Mouse (Mus musculus): ENCODE data around the gene N4bp3. TPM values are rescaled to one million over a fixed set of nuclear protein-coding genes. Genes with fewer than 3 reads are reported as not detected.
"Not testable (repeated sequence)": the region's sequence is repeated elsewhere in the genome, so short reads cannot be mapped to it uniquely, and the experiment has no call there.

Gene N4bp3
- 27.8 and 32.1 TPM in 2 replicates for polyA plus RNA-seq (2015; fragmentation: Nextera tagmentation; extraction: Ambion mirVana)

DNA sequence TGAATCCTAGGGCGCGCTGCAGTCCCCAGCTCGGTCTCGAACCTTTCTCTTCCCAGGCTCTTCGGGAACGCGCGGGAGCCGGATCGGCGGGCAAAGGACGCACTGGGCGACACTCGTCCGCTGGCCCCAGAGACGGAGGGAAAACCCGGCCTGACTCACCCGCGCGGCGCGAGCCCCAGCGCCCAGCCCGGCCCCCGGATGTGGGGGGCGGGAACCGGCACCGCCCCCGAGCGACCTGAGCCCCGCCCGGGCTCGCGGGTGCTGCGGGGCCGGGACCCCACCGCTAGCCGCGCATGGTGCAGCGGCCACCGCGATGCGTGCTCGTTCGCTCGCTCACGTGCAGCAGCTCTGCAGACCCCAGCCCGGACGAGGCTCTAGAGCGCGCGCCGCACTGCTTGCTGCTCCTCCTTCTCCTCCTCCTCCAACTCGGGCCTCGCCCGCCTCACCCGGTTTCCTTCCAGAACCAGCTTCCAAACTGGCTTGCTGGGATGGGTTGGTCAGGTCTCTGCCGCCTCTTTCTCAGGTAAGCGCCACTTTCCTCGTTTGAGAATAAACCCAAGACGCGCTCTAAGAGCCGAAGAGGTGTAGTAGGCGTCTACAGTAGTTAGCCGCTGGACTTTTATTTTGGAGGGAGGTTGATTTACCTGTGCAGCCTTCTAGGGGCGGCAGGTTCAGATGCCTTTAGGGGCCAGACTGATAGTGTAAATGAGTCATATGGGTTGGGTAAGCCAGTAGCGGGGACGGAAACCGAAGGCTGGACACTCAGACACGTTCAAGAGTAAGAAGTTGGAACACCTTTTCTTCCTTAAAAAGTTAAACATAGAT lies at the start of gene N4bp3, which contains the start of gene D930048N14Rik:
TSS of gene N4bp3 (minus strand) at position 152 of the 825 bp plus-strand sequence.
TSS of gene D930048N14Rik (plus strand) at position 264 of the 825 bp plus-strand sequence.
- H3K9me3 ChIP-seq (replicated peaks): no peaks in the 10 kb centered on the region
- H3K4me3 ChIP-seq (replicated peaks): peak within 1 kb of the TSS; percentile 61
- H3K27ac ChIP-seq: peak within 1 kb of the TSS; percentile 83
- H3K4me2 ChIP-seq: peak within 1 kb of the TSS; percentile 97
- ATAC-seq (replicated peaks; ENCODE audit: low FRiP score): peak; percentile 73
- peak within 1 kb of the TSS; percentile 68 for H3K9ac ChIP-seq
- H3K4me1 ChIP-seq: peaks cover 50% of the 10 kb centered on the region
- H3K27me3 ChIP-seq: no peaks in the 10 kb centered on the region
- WGBS: under 1% methylated on average over 70 of the region's 70 CpGs
- peaks cover 5% of the 10 kb centered on the region; the same call in 1 of the 2 replicates for H3K36me3 ChIP-seq

- Histone ChIP-seq H3K36me3 (peaks cover 53% of the 10 kb centered on the region), H3K9ac (no peak overlapping the region), H3K27ac (no peak overlapping the region), H3K9me3 (replicated peaks) (no peaks in the 10 kb centered on the region), H3K4me1 (no peaks in the 10 kb centered on the region), H3K27me3 (no peaks in the 10 kb centered on the region), H3K4me3 (replicated peaks) (no peak overlapping the region), H3K4me2 (no peak overlapping the region)
- no peak for ATAC-seq (replicated peaks; ENCODE audit: low FRiP score)
- 94% methylated on average over 3 of the region's 3 CpGs for WGBS
Measured at GRCm38 (mm10) chr11:51694984-51695383, 44.3 kb upstream of the N4bp3 start.

- not testable (repeated sequence) for H3K4me2 ChIP-seq, H3K27me3 ChIP-seq
Measured at GRCm38 (mm10) chr11:51690597-51690996, 40.0 kb upstream of the N4bp3 start.

GRCm38 (mm10) chr11:51689343-51689742 lies 38.7 kb upstream of the N4bp3 start:
- peak overlapping the region; percentile 68 for H3K4me3 ChIP-seq (replicated peaks)

More at GRCm38 (mm10) chr11:51690597-51690996, 40.0 kb upstream of the N4bp3 start:
- not testable (repeated sequence) for ATAC-seq (replicated peaks; ENCODE audit: low FRiP score); H3K27ac ChIP-seq; H3K4me3 ChIP-seq (replicated peaks); H3K4me1 ChIP-seq; H3K9ac ChIP-seq; H3K9me3 ChIP-seq (replicated peaks)
- 78% methylated on average over 3 of the region's 3 CpGs for WGBS
- peaks cover 21% of the 10 kb centered on the region for H3K36me3 ChIP-seq

DNA sequence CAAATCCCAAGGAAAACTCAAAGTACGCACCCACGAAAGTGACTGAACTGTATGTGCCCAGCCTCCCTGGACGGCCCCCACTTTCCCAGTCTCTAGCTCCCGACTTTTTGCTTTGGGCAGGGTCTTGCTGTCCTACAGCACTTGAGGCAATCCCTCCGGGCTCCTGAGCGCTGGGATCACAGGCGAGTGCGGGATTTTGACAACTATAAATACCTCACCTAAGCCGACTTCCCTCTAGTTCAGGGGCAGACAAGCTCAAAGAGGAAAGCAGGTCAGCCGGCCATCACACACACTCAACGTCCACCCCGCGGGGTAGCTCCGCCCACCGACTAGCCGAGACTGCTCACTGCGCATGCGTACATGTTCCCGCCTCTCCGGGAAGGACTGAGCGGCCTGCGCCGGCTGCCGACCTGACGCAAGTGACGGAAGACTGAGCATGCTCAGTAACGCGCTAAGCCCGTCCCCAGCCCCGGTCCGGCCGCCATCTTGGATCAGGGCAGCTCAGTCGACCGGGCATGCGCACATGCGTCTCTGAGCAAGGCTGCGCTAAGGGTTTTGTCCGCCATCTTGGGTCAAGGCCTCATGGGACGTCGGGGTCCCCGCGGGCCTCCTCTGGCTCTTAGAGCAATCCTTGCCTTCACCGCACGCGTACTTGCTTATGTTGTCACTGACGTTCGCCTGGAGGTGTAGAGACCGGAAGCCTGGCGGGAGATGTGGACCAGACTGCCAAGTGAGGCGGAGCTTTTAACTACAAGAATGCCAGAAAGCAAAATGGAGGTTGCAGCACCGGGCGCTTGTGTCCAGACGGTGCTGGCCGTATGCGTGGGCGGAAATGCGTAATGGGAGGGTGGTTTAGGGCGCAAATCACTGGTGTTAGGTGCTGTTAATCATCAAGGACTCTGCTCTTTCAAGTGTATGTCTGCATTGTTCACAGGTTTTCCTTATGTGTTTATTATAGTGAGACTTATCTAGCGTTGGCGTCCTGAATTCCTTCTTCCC lies 38.0 kb upstream of the N4bp3 start, which contains the start of gene 0610009B22Rik:
TSS of gene 0610009B22Rik (minus strand) at position 545 of the 999 bp plus-strand sequence.
- Histone ChIP-seq H3K9ac (peak within 1 kb of the TSS; percentile 85), H3K36me3 (peaks cover 19% of the 10 kb centered on the region), H3K27me3 (no peaks in the 10 kb centered on the region), H3K4me1 (peaks cover 7% of the 10 kb centered on the region), H3K4me3 (replicated peaks) (peak within 1 kb of the TSS; percentile 68), H3K27ac (peak within 1 kb of the TSS; percentile 98), H3K4me2 (peak within 1 kb of the TSS; percentile 66), H3K9me3 (replicated peaks) (no peaks in the 10 kb centered on the region)
- ATAC-seq (replicated peaks; ENCODE audit: low FRiP score): peak; percentile 100
- WGBS: under 1% methylated on average over 60 of the region's 60 CpGs

More at GRCm38 (mm10) chr11:51689343-51689742, 38.7 kb upstream of the N4bp3 start:
- Histone ChIP-seq H3K9me3 (replicated peaks) (no peaks in the 10 kb centered on the region), H3K27ac (peak overlapping the region; percentile 98), H3K9ac (peak overlapping the region; percentile 49), H3K27me3 (no peaks in the 10 kb centered on the region), H3K36me3 (peaks cover 19% of the 10 kb centered on the region), H3K4me2 (peak overlapping the region; percentile 66), H3K4me1 (peaks cover 7% of the 10 kb centered on the region)
- ATAC-seq (replicated peaks; ENCODE audit: low FRiP score): no peak
- 21% methylated on average over 6 of the region's 6 CpGs for WGBS

DNA sequence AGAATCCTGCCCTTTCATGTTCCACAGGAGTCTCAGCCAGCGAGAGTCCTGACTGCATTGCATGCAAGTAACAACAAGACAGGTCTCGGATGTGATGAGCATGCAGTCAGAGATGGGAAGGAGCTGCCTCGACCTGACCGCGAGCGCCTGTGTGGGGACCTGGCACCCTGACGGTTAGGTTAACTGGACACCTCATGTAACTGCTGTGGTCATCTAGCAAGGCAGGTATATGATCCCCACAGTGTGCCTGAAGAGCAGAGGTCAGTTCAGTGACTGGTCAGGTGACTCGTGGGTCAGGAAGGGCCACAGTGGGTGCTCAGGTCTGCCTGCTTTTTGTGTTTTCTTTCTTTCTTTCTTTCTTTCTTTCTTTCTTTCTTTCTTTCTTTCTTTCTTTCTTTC lies 31.3 kb upstream of the N4bp3 start:
- ATAC-seq (replicated peaks; ENCODE audit: low FRiP score): no peak
- Histone ChIP-seq H3K9ac (no peak overlapping the region), H3K9me3 (replicated peaks) (no peaks in the 10 kb centered on the region), H3K27me3 (no peaks in the 10 kb centered on the region), H3K27ac (no peak overlapping the region), H3K4me3 (replicated peaks) (no peak overlapping the region), H3K4me1 (peaks cover 3% of the 10 kb centered on the region; the same call in 1 of the 2 replicates), H3K4me2 (no peak overlapping the region), H3K36me3 (peaks cover 5% of the 10 kb centered on the region; the same call in 1 of the 2 replicates)
- WGBS: 50% methylated on average over 8 of the region's 8 CpGs

DNA sequence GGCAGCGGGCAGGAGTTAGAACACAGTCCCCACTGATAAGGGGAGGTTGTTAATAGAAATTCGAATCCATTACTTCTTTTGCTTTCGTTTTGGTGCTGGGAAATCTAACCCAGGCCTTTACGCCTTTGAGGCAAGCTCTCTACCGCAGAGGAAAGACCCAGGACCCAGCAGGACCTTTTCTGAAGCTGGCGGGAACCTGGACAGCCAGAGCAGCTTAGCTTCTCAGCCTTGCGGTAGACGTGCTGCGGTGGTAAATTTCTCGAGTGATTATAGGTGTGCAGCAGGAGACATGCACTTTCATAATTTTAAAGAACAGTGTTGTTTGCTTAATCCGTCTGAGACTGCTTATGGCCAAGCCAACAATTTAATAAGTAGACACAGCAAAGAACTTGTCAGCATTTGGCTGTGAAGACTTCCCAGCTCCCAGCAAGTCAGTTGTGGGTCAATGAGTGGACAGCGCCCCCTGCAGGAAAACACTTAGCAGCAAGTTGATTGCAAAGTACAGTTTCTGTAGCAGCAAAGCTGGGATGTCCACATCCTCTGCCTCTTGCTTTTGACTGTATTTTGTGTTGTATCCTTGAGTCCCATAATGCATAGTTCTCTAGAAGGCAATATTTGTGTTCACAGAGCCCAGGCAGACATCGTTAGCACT lies 30.8 kb upstream of the N4bp3 start:
- ATAC-seq (replicated peaks; ENCODE audit: low FRiP score): peak; percentile 70; the same call in 1 of the 2 replicates
- Histone ChIP-seq H3K27ac (no peak overlapping the region), H3K9me3 (replicated peaks) (no peaks in the 10 kb centered on the region), H3K4me1 (0 out of 2 replicates have a peak, but pooled peaks cover 3% of the 10 kb centered on the region), H3K27me3 (no peaks in the 10 kb centered on the region), H3K36me3 (peaks cover 5% of the 10 kb centered on the region; the same call in 1 of the 2 replicates), H3K4me2 (peak overlapping the region; percentile 21; the same call in 1 of the 2 replicates), H3K9ac (no peak overlapping the region), H3K4me3 (replicated peaks) (no peak overlapping the region)
- WGBS: 35% methylated on average over 13 of the region's 13 CpGs

DNA sequence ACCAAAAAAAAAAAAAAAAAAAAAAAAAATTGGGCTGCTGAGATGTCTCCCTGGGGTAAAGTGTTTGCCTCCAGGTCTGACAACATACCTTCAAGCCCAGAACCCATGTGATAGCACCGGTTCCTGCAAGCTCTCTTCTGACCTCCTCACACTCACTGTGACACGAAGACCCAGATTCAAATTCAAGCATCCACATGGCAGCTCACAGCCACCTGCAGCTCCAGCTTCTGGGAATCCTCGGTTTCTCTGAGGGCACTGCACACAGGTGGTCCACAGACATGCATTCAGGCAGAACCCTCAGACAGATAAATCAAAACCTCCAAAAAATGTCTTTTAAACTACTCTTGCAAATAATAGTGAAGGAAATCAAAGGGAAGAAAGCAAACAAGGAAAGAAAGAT lies 28.8 kb upstream of the N4bp3 start:
- Histone ChIP-seq H3K4me1 (0 out of 2 replicates have a peak, but pooled peaks cover 3% of the 10 kb centered on the region), H3K36me3 (no peaks in the 10 kb centered on the region), H3K4me3 (replicated peaks) (no peak overlapping the region)

DNA sequence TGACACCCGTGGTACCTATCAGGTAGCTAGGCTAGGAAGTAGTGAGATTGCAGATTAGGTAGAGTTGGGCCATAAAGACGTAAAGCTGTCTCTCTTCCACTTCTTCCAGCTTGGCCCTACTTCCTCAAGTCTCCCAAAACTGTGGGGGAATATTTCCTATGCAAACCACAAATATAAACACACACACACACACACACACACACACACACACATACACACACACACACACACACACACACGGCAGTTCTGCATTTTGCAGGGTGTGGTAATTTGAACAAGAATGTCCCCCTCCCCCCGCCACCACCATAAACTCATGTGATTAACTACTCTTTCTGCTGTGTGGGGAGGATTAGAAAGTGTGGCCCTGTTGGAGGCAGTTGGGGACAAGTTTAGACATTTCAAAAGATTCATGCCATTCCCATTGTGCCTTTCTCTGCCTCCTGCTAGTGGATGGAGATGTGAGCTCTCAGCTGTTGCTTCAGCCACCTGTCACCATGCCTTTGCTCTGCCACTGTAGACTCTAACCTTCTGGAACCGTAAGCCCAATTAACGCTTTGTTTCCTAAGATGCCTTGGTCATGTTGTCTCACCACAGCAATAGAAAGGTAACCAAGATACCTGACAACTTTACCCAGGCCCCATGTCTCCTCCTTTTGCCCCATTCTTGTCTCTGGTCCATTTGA lies 27.2 kb upstream of the N4bp3 start:
- WGBS: 56% methylated on average over 6 of the region's 6 CpGs
- H3K9me3 ChIP-seq (replicated peaks): no peaks in the 10 kb centered on the region
- no peaks in the 10 kb centered on the region for H3K27me3 ChIP-seq
- H3K27ac ChIP-seq: no peak overlapping the region
- no peak for ATAC-seq (replicated peaks; ENCODE audit: low FRiP score)
- no peak overlapping the region for H3K4me2 ChIP-seq
- H3K4me1 ChIP-seq: peaks cover 8% of the 10 kb centered on the region
- H3K4me3 ChIP-seq (replicated peaks): no peak overlapping the region
- no peaks in the 10 kb centered on the region for H3K36me3 ChIP-seq
- no peak overlapping the region for H3K9ac ChIP-seq

More for the DNA sequence above, 28.8 kb upstream of the N4bp3 start:
- H3K27me3 ChIP-seq: no peaks in the 10 kb centered on the region
- H3K9me3 ChIP-seq (replicated peaks): no peaks in the 10 kb centered on the region
- no peak overlapping the region for H3K4me2 ChIP-seq
- 80% methylated on average over 3 of the region's 3 CpGs for WGBS
- ATAC-seq (replicated peaks; ENCODE audit: low FRiP score): no peak
- H3K27ac ChIP-seq: no peak overlapping the region
- no peak overlapping the region for H3K9ac ChIP-seq

DNA sequence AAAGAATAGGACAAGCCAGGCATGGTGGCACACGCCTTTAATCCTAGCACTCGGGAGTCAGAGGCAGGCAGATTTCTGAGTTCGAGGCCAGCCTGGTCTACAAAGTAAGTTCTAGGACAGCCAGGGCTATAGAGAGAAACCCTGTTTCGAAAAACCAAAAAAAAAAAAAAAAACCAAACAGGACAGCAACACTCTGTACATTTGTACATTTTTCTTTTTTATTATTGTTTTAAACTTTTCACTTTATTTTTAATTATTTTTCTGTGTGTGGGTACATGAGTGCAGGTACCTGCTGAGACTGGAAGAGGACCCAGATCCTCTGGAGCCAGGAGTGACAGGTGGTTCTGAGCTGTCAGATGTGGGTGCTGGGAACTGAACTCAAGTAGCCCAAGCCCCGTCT lies 24.7 kb upstream of the N4bp3 start:
- ATAC-seq (replicated peaks; ENCODE audit: low FRiP score): no peak
- H3K4me3 ChIP-seq (replicated peaks): no peak overlapping the region
- H3K36me3 ChIP-seq: no peaks in the 10 kb centered on the region
- 76% methylated on average over 5 of the region's 5 CpGs for WGBS
- no peak overlapping the region for H3K9ac ChIP-seq
- no peak overlapping the region for H3K4me2 ChIP-seq
- H3K27ac ChIP-seq: no peak overlapping the region
- H3K9me3 ChIP-seq (replicated peaks): no peaks in the 10 kb centered on the region
- peaks cover 5% of the 10 kb centered on the region for H3K4me1 ChIP-seq
- no peaks in the 10 kb centered on the region for H3K27me3 ChIP-seq

All from kidney, embryonic 15.5 days (tissue).